Mouse (Mus musculus): ENCODE measurements at regions not wholly inside any gene's neighbourhood (a gene's known extent, or its start where the extent isn't known, plus 50 kb on each side); places are given as distances from the start of the nearest gene placed in this dataset.
A peak's percentile ranks its signal among the peaks of the same experiment; 100 is the strongest.
"Not testable (repeated sequence)": the region's sequence is repeated elsewhere in the genome, so short reads cannot be mapped to it uniquely, and the experiment has no call there.

- not testable (repeated sequence) for DNase-seq
Measured at GRCm38 (mm10) chr14:44926368-44927203, 61.4 kb upstream of the Ptger2 start.

- peak; percentile 37 for DNase-seq
Measured at GRCm38 (mm10) chr14:44921786-44922185, 62.6 kb upstream of the Ptgdr start.

GRCm38 (mm10) chr14:44919389-44919788 lies 60.2 kb upstream of the Ptgdr start:
- DNase-seq: no peak

GRCm38 (mm10) chr14:44915627-44916026 lies 56.5 kb upstream of the Ptgdr start:
- DNase-seq: no peak

GRCm38 (mm10) chr14:44912740-44913139 lies 53.6 kb upstream of the Ptgdr start:
- no peak for DNase-seq
